Mouse (Mus musculus): ENCODE data around the gene Ugt3a1. TPM values are rescaled to one million over a fixed set of nuclear protein-coding genes. Genes with fewer than 3 reads are reported as not detected.
"Not testable (repeated sequence)": the region's sequence is repeated elsewhere in the genome, so short reads cannot be mapped to it uniquely, and the experiment has no call there.

Ugt3a1 gene
- not detected in 2 replicates for polyA plus RNA-seq (2012; ENCODE audit: insufficient read depth, insufficient read length, missing spikeins)

DNA sequence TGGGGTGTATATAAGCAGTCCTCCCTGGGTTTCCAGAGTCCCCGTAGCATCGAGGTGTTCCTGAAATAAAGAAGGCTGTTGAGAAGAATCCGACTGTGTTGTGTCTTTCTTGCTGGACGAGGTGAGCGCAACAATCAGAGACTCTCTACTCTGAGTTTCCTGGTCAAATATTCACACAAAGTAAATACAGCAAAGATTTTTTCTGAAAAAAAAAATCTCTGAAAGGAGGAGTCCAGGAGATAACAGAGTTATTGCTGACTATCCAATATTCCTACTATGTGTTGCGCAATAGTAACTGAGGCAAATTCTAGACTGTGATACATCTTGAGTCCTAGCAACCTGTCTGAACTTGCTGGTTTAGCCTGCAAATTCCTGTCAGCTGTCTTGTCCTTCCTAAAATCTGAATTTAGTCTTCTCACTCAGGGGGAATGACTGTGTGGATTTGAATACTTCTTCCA, at the start of gene Ugt3a1:
Gene Ugt3a1 (plus strand): TSS at position 51 of the 458 bp plus-strand sequence.
- no peaks in the 10 kb centered on the region for H3K4me1 ChIP-seq (ENCODE audit: control insufficient read depth, insufficient read depth, insufficient read length, low read length)
- H3K27ac ChIP-seq (replicated peaks; ENCODE audit: low read depth, low read length), result no peak within 1 kb of the TSS
- H3K4me3 ChIP-seq (ENCODE audit: insufficient read depth, low read depth, low read length), result no peak within 1 kb of the TSS

DNA sequence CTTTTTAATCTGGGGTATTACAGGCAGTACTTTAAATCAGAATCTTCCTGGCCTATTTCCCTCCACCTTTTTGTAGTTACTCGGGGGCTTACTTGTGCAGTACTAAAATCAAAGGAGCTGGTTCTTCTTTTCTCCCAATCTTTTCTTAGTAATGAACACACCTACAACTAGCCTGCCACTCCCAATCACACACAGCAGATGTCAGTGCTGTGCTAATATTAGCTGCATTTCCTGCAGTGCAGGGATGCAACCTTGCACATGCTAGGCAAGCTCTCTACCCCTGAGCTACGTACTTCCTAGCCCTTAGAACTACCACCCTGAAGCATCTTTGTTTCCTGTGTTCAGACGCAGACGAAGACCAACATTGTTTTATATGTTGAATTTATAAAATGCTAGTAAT, 45.8 kb upstream of the Ugt3a1 start:
- H3K4me1 ChIP-seq (ENCODE audit: control insufficient read depth, insufficient read depth, insufficient read length, low read length); H3K27ac ChIP-seq (replicated peaks; ENCODE audit: low read depth, low read length); H3K4me3 ChIP-seq (ENCODE audit: insufficient read depth, low read depth, low read length): not testable (repeated sequence)

DNA sequence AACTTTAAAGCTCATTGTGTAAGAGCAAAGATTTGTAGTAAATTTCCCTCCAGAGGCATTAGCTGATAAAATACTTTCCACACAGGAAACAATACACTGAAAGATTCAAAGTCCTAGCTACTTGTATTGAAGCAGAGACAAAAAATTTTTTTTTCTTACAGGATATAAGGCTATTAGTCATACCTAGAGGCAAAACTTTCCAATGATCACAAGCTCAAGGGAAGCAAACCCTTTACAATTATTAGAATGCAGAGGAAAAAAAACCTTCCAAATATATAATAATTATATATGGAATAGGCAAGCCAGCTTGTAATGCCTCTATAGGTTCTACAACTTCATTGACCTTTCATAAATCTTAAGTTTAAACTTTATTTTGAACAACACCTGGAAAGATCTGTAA, 30.3 kb upstream of the Ugt3a1 start:
- Histone ChIP-seq H3K27ac (replicated peaks; ENCODE audit: low read depth, low read length) (no peak overlapping the region), H3K4me1 (ENCODE audit: control insufficient read depth, insufficient read depth, insufficient read length, low read length) (no peaks in the 10 kb centered on the region), H3K4me3 (ENCODE audit: insufficient read depth, low read depth, low read length) (no peak overlapping the region)

DNA sequence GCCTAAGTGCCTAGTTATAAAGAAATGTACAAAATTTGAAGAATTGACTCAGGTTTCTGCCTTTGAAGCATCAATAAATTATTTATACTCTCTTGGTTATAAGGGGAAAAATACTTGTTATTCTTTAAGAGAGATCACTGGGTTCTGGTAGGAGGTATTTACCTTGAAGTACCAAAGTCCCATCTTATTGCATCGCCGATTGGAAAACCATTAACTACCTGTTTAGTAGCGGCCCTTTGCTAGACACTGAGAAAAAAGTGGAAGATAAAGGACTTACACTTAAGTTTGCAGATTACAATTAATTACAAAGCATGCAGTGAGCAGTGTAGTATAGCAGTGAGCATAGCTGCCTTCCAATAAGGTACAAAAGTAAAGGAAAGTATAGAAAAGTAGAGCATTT, 23.8 kb upstream of the Ugt3a1 start:
- Histone ChIP-seq H3K4me3 (ENCODE audit: insufficient read depth, low read depth, low read length) (no peak overlapping the region), H3K27ac (replicated peaks; ENCODE audit: low read depth, low read length) (no peak overlapping the region), H3K4me1 (ENCODE audit: control insufficient read depth, insufficient read depth, insufficient read length, low read length) (no peaks in the 10 kb centered on the region)

DNA sequence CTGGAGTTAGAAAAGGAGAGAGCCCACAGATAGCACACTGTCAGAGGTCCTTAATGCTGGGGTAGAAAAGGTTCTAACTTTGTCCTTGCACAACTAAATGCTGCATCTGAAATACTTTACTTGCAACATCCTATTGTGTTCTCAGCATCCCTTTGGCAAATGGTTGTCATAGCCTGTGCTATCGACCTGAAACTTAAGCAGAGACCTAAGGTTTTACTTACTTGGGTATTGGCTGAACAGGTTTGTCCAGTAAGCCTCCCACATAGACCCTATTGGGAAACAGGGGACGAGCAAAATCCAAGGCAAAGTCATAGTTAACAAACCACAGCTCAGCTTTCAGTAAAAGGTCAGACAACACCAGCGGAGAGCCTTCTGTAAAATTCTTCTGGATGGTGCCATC, 16.1 kb upstream of the Ugt3a1 start:
- H3K27ac ChIP-seq (replicated peaks; ENCODE audit: low read depth, low read length), result no peak overlapping the region
- no peaks in the 10 kb centered on the region for H3K4me1 ChIP-seq (ENCODE audit: control insufficient read depth, insufficient read depth, insufficient read length, low read length)
- H3K4me3 ChIP-seq (ENCODE audit: insufficient read depth, low read depth, low read length), result no peak overlapping the region

DNA sequence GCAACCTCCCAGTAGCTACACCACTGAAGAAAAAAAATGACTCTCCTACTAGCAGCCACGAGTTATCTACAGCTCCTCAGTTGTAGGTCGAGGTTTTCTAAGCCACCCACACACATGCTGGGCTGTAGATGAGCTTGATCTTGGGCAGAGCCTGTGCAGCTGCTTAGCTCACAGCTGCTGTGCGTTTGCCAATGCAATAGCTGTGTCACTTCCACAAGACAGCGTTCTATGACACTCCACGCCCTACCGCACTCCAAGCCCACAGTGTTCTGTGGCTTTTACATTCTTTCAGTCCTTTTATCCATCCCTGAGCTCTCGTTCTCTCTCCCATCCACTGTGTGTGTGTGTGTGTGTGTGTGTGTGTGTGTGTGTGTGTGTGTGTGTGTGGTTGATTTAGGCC, 4.8 kb upstream of the Ugt3a1 start:
- H3K4me1 ChIP-seq (ENCODE audit: control insufficient read depth, insufficient read depth, insufficient read length, low read length), result no peaks in the 10 kb centered on the region
- no peak overlapping the region for H3K27ac ChIP-seq (replicated peaks; ENCODE audit: low read depth, low read length)
- no peak overlapping the region for H3K4me3 ChIP-seq (ENCODE audit: insufficient read depth, low read depth, low read length)

DNA sequence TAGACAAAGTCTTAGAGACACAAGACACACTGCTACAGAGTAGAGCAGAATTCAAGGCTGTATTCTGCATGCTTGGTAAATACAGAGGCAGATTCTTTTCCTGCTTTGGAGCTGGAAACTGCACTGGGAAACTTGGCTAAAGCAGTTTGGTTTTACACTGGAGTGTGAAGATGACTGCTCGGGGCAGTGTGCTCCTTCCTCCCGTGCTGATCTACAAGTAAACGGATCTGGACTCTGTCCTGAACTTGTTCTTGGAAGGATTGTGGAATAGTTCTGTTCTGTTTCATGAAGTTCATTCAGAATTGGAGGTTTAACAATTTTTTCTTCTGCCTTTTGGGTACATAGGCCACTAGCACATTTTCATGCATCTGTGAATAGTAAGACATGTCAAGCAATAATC, 2.3 kb downstream of the Ugt3a1 start:
- Histone ChIP-seq H3K4me1 (ENCODE audit: control insufficient read depth, insufficient read depth, insufficient read length, low read length) (no peaks in the 10 kb centered on the region), H3K4me3 (ENCODE audit: insufficient read depth, low read depth, low read length) (no peak overlapping the region), H3K27ac (replicated peaks; ENCODE audit: low read depth, low read length) (no peak overlapping the region)

DNA sequence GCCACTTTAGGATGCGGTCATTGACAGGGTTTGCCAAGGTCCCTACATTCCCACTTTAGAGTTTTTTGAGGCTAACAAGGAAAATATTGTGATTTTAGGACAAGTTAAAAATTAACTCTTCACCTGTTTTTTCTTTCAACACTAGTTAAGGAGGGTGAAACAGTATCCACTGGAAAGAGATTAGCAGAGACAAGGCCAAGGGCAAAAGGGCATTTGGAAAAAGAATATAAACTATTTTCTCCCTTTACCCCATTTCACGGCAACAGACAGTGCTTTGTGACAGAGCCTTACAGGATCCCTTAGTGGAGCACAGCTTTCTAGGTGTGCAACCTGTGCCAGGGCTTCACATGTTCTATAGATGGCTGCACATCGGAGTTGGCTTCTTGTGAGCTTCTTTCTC, 2.9 kb downstream of the Ugt3a1 start:
- no peaks in the 10 kb centered on the region for H3K4me1 ChIP-seq (ENCODE audit: control insufficient read depth, insufficient read depth, insufficient read length, low read length)
- H3K4me3 ChIP-seq (ENCODE audit: insufficient read depth, low read depth, low read length), result no peak overlapping the region
- H3K27ac ChIP-seq (replicated peaks; ENCODE audit: low read depth, low read length), result no peak overlapping the region

DNA sequence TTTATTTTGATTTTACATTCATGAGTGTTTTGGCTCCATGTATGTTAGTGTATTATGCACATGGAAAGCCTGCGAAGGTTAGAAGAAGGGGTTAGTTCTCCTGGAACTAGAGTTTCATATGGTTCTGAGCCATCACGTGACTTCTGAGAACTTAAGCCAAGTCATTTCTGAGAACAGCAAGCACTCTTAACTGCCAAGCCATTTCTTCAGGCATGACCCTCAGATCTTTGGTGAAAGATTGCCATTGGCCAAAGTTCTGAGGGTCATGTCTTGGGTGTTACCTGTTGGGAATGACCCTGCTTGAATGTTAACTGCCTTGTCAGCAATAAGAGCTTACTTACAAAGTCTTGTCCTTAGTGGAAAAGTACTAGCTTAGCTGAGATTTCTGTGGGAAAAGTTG, 6.5 kb downstream of the Ugt3a1 start:
- Histone ChIP-seq H3K27ac (replicated peaks; ENCODE audit: low read depth, low read length) (no peak overlapping the region), H3K4me1 (ENCODE audit: control insufficient read depth, insufficient read depth, insufficient read length, low read length) (no peaks in the 10 kb centered on the region)

DNA sequence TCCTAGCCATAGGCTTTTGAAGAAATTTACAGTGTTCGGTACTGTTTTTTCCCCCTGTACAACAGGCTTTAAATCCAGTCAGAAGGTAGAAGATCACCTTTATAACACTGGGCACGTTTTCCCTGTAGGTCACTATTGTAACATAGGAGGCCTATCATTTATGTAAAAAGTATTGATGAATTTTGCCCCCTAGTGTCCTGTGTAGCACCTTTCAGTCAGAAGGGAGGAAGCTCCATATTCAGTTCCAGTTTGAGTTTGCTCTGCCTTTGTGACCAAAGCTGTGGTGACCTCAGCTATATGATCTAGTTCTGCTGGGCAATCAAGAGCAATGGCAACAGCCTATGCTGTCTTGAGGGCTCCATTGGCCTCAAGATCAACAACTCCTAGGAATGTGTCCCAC, 13.0 kb downstream of the Ugt3a1 start:
- Histone ChIP-seq H3K27ac (replicated peaks; ENCODE audit: low read depth, low read length) (no peak overlapping the region), H3K4me1 (ENCODE audit: control insufficient read depth, insufficient read depth, insufficient read length, low read length) (no peaks in the 10 kb centered on the region), H3K4me3 (ENCODE audit: insufficient read depth, low read depth, low read length) (no peak overlapping the region)

More for the DNA sequence above, 6.5 kb downstream of the Ugt3a1 start:
- H3K4me3 ChIP-seq (ENCODE audit: insufficient read depth, low read depth, low read length), result no peak overlapping the region

DNA sequence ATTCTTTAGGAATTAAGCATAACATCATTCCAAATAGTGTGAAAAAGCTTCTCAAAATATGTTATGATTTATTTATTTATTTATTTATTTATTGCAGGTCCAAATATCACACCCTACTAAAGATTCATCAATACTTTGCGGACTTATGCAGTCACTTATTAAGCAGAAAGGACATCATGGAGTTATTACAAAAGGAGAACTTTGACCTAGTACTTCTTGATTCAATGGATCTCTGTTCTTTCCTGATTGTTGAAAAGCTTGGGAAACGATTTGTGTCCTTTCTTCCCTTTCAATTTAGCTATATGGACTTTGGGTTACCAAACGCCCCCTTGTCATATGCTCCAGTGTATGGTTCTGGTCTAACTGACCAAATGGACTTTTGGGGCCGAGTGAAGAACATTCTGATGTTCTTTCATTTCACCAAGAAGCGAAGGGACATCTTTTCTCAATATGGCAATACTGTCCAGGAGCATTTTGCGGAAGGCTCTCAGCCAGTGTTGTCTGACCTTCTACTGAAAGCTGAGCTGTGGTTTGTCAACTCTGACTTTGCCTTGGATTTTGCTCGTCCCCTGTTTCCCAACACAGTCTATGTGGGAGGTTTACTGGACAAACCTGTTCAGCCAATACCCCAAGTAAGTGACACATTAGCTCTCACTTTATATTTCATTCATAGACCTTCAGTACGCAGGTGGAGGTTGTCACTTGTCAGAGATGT, 29.4 kb downstream of the Ugt3a1 start:
- Histone ChIP-seq H3K4me1 (ENCODE audit: control insufficient read depth, insufficient read depth, insufficient read length, low read length) (no peaks in the 10 kb centered on the region), H3K27ac (replicated peaks; ENCODE audit: low read depth, low read length) (no peak overlapping the region)

DNA sequence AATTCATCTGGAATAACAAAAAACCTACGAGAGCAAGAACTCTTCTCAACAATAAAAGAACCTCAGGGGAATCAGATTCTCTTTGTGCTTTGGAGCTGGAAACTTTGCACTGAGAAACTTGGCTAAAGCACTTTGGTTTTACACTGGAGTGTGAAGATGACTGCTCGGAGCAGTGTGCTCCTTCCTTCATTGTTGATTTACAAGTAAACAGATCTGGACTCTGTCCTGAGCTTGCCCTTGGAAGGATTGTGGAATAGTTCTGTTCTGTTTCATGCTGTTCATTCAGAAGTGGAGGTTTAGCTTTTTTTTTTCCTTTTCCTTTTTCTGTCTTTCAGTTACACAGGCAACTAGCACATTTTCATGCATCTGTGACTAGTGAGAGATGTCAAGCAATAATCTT, 57.9 kb downstream of the Ugt3a1 start:
- no peaks in the 10 kb centered on the region for H3K4me1 ChIP-seq (ENCODE audit: control insufficient read depth, insufficient read depth, insufficient read length, low read length)
- H3K4me3 ChIP-seq (ENCODE audit: insufficient read depth, low read depth, low read length), result no peak overlapping the region
- no peak overlapping the region for H3K27ac ChIP-seq (replicated peaks; ENCODE audit: low read depth, low read length)

More for the DNA sequence above, 29.4 kb downstream of the Ugt3a1 start:
- H3K4me3 ChIP-seq (ENCODE audit: insufficient read depth, low read depth, low read length), result no peak overlapping the region

DNA sequence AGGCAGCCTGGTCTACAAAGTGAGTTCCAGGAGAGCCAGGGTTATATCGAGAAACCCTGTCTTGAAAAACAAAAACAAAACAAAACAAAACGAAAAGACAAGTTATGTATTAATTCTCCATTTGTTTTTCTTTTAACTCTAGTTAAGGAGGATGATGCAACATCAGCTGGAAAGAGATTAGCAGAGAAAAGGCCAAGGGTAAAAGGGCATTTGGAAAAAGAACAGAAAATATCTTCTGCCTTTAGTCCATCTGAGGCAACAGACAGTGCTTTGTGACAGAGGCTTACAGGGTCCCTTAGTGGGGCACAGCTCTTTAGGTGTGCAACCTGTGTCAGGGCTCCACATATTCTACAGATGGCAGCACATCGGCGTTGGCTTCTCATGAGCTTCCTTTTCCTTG, 58.7 kb downstream of the Ugt3a1 start, which contains the start of gene Ugt3a2:
Gene Ugt3a2 (plus strand): TSS at position 210 of the 400 bp plus-strand sequence.
- no peak within 1 kb of the TSS for H3K27ac ChIP-seq (replicated peaks; ENCODE audit: low read depth, low read length)
- no peaks in the 10 kb centered on the region for H3K4me1 ChIP-seq (ENCODE audit: control insufficient read depth, insufficient read depth, insufficient read length, low read length)
- no peak within 1 kb of the TSS for H3K4me3 ChIP-seq (ENCODE audit: insufficient read depth, low read depth, low read length)

DNA sequence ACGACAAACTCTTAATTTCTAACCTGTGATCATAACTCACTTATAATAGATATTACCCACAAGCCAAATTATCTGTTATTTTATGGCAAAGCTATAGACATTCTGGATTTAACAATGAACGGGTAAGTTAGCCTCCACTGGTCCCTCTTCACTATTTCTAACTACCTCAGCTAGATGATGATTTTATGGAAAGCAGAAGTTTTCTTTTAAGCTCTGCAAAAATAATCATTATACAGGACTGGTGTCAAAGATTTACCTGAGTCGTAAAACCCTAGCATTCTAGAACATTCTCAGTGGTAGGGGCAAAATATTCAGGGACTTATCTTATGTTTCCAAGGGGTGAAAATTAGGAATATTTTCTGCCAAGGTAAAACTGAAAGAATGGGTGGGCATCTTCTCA, 59.9 kb downstream of the Ugt3a1 start:
- H3K27ac ChIP-seq (replicated peaks; ENCODE audit: low read depth, low read length), result no peak overlapping the region
- no peak overlapping the region for H3K4me3 ChIP-seq (ENCODE audit: insufficient read depth, low read depth, low read length)
- no peaks in the 10 kb centered on the region for H3K4me1 ChIP-seq (ENCODE audit: control insufficient read depth, insufficient read depth, insufficient read length, low read length)

DNA sequence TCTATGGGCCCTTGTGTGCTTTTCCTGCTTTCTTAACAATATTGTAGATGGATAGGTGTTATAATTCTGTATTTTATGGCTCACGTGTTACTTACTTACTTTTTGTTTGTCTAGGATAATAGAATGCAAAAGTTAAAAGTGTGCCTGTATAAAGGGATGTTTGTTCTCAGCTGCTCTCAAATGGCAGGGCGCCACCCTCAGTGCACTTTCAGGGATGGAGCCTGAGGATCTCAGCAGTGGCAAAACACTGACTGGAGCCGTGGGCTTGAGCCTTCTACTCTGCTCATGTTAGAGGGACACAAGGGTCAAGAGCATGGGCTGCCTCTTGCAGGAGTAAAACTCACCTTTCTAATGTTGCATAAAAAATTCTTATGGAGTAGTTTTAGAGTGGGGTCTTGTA, 60.3 kb downstream of the Ugt3a1 start:
- no peak overlapping the region for H3K27ac ChIP-seq (replicated peaks; ENCODE audit: low read depth, low read length)
- no peaks in the 10 kb centered on the region for H3K4me1 ChIP-seq (ENCODE audit: control insufficient read depth, insufficient read depth, insufficient read length, low read length)
- no peak overlapping the region for H3K4me3 ChIP-seq (ENCODE audit: insufficient read depth, low read depth, low read length)

DNA sequence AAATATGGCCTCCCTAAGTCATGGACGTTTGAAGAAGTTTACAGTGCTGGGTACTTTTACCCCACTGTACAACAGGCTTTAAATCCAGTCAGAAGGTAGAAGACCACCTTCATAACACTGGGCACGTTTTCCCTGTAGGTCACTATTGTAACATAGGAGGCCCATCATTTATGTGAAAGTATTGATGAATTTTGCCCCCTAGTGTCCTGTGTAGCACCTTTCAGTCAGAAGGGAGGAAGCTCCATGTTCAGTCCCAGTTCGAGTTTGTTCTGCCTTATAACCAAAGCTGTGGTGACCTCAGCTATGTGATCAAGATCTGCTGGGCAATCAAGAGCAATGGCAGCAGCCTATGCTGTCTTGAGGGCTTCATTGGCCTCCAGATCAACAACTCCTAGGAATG, 72.1 kb downstream of the Ugt3a1 start:
- Histone ChIP-seq H3K27ac (replicated peaks; ENCODE audit: low read depth, low read length) (no peak overlapping the region), H3K4me1 (ENCODE audit: control insufficient read depth, insufficient read depth, insufficient read length, low read length) (no peaks in the 10 kb centered on the region), H3K4me3 (ENCODE audit: insufficient read depth, low read depth, low read length) (no peak overlapping the region)

All from brown adipose tissue, adult 24 weeks (tissue).